Mouse (Mus musculus) large intestine, adult 2 months (tissue): Measurements from ENCODE around the gene Prr15l. TPM values are rescaled to one million over a fixed set of nuclear protein-coding genes. Genes with fewer than 3 reads are reported as not detected.

ENCODE experiments used
- DNase-seq: peaks from one replicate; pipeline ENCODE4 v3.0.0-alpha.2; 2012; ENCODE audit warnings: low read depth, low spot score
- WGBS: fragments of 180-500 bp; shearing (Covaris S2); methylation state at CpG from one replicate; pipeline ENCODE4 v1.1.7; 2018; 5-methylcytosine and 5-hydroxymethylcytosine counted together
- polyA plus RNA-seq: library from polyadenylated mRNA; depleted of rRNA; stranded (reverse); fragments of >200 nt; gene quantifications from 2 replicates; pipeline ENCODE4 v1.2.3, GENCODE M21; 2012; rRNA removed

The Prr15l gene
- polyA plus RNA-seq, 1 experiment: 206 TPM

DNA sequence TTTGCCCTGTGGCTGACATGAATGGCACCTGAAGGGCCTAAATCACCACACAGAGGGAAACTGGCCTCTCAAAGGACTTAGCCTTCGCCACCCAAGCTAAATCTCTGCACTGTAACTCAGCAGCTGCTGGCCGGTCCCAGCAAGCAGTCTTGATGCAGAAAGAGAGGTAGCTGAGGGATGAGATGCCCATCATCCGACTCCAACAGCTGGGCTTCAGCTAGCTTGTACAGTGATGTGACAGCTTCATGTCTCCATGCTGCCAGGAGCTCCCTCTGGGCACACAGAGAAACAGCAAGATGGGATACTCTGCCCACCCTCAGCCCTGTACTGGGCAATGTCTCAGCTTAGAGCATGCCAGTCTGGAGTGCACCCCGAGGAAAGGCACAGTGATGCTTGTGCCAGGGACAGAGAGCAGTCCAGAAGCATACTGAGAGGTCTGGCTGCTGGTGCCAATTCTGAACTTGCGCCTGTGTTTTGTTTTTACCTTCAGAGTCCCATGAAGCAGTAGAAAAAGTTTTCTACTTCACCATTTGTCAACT, 45.6 kb downstream of the Prr15l start:
- 81% methylated on average over 5 of the region's 5 CpGs for WGBS
- no peak for DNase-seq

DNA sequence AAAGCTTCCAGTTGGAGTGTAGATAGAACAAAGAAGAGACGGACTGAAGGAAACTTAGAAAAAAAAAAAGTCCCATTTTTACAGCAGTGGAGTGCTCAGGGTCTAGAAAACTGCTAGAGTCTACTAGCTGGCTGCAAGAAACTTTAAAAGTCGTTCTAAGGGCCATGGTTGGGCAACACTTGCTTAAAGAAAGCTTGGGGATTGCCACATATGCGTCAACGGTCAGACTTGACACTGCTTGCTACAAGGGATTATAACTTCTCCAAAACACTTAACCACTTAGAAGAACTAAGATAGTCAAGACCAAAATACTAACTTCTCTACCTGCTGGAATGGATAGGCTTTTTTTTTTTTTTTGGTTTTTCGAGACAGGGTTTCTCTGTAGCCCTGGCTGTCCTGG, 46.9 kb downstream of the Prr15l start:
- DNase-seq: no peak

GRCm38 (mm10) chr11:96975511-96976378, 47.8 kb downstream of the Prr15l start:
- WGBS: 70% methylated on average over 10 of the region's 10 CpGs
- no peak for DNase-seq

More for the DNA sequence above, 46.9 kb downstream of the Prr15l start:
- 66% methylated on average over 5 of the region's 5 CpGs for WGBS

GRCm38 (mm10) chr11:96976379-96976687, 48.4 kb downstream of the Prr15l start:
- DNase-seq: no peak
- WGBS: 28% methylated on average over 3 of the region's 3 CpGs

DNA sequence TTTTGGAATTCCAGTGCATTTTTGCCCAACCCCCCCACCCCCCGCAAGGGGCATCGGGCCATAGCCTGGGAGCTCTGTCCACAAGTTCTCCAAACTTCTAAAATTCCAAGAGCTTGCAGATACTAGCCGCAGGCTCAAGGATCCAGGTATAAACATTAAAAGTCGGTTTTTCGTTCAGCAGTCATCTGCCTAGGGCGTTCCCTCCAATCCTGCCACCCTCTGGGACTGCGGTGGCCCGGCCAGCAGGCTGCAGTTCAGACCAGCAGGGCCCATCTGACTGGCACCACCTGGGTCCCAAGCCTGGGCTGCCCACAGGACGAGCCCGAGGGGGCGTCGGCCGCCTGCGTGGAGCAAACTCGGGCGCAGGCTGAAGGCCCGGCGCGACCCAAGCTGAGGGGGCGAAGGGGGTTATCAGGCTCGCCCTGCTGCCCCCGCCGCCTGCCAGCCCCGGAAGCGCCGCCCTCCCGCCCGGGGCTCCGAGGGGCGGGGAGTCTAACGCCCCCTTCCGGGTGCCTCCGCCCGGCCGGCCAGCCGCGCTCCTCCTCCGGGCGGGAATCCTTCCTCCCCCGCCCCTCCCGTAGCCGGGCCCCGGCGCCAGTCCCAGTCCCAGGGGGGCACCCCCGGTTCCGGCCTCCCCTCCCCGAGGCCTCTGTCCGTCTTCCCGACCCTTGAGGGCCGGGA, 49.1 kb downstream of the Prr15l start:
- DNase-seq: no peak
- WGBS: under 1% methylated on average over 50 of the region's 50 CpGs

GRCm38 (mm10) chr11:96977606-96978400, 49.9 kb downstream of the Prr15l start:
- DNase-seq: peak; percentile 93
- WGBS: under 1% methylated on average over 45 of the region's 45 CpGs

DNA sequence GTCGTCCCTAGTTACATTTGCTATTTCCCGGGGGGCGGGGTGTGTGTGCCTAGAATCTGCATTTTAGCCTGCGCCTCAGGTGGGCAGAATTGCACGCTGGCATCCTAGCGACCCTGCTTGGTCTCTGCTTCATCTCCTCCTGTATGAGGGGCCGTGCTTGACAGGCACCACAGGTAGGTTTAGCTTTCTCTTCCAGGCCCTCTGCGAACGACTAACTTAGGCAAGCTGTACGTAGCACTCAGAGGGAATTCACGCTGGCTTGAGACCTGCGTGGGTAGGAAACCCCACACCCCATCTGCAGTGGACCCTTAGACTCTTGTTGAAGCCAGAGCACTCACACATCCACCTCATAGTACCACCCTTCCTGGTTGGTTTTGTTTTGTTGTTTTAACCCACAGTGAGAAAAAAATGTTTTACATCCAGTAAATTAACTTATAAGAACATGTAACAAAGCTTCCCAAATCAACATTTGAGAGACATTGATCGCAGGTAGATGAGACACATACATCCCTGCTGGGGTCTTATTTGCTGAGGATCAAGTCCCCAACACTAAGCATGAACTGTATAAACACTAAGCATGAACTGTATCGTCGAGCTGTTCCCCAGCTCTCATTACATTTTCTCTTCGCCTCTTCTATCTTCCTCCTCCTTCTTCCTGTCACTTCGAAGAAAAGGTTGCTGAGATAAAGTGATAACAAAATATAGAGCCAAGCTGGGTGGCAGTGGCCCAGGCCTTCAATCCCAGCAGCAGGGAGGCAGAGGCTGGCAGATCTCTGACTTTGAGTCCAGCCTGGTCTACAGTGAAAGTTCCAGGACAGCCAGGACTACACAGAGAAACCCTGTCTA, 50.7 kb downstream of the Prr15l start:
- WGBS: 27% methylated on average over 17 of the region's 17 CpGs
- DNase-seq: no peak

- no peak for DNase-seq
- WGBS: 79% methylated on average over 7 of the region's 7 CpGs
Observed at GRCm38 (mm10) chr11:96979329-96979728, 51.4 kb downstream of the Prr15l start.

DNA sequence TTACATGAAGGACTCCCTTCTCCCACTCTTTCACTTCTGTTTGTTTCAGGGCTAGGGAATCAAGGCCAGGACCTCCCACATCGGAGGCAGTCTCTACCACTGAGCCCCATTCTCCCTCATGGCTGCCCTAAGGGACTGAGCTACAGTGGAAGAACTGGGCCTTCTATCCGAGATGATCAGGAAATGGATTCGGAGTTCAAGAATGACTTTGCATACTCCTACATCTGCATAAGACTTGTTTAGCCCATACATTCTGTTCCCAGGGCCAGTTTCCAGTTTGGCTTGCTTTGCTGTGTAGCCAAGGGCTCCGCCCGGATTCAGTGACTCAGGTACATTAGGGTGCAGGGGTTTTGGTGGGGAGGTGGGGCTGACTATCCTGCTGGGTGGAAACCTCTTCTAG, 52.1 kb downstream of the Prr15l start:
- DNase-seq: no peak
- WGBS: 83% methylated on average over 5 of the region's 5 CpGs

DNA sequence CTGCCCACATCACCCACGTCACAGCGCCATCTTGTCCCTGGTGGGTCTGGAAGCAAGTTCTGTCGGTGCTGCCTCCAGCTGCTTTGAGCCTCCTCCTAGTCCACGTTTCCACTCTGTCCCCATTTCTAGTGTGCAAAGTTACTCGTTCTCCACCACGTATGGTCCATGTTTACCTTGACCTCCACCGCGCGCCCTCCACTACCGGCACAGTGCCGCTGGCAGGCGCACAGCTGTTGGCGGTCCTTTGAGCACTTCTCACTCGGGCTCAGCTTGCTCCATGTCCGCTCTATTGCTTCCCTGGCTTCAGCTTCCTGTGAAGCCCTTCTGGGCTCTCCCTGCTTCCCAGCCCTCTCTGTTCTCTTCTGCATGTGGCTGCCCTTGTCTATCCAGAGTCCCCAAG, 53.6 kb downstream of the Prr15l start:
- DNase-seq: no peak
- WGBS: 71% methylated on average over 15 of the region's 15 CpGs

DNA sequence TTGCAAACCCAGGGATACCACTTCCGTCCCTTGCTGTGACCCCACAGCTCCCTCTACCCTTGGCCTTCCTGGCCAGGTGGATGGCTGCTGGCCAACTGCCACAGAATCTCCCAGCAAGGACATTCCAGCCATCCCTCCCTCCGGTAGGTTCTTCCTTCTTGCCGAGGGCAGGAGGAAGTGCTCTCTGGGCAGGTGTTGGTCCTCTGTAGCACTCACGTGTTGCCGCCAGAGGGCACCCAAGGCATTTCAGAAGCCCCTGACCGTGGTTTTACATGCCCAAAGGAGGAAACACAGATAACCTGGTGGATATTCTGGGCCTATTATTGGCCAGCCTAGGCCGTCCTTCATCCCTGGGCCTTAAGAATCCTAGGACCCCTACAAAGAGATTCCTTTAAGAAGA, 54.5 kb downstream of the Prr15l start:
- peak; percentile 52 for DNase-seq
- WGBS: 1% methylated on average over 7 of the region's 7 CpGs

- WGBS: 73% methylated on average over 7 of the region's 7 CpGs
- DNase-seq: no peak
Observed at GRCm38 (mm10) chr11:96982859-96983258, 55.0 kb downstream of the Prr15l start, which contains the start of gene Sp2. Gene Sp2 (minus strand): TSS chr11:96982959.

DNA sequence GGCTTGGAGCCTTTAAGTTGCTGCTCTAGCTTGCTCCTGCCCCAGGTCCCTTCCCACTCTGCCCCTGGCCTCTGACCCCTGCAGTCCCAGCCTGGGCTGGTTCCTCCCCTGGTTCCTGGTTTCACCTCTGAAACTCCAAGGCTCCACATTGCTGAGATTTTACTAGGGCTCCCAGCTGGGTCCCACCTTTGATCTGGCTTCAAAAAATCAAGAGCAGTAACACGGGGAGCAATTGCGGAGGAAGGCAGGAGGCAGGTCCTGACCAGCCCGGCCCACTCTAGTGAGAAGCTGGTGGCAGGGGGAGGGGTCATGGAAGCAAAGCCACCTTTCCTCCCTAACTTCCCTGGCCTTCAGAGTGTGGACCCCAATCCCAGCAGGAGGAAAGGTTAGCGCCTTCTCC, 57.0 kb downstream of the Prr15l start:
- WGBS: 51% methylated on average over 4 of the region's 4 CpGs
- no peak for DNase-seq

- WGBS: 30% methylated on average over 3 of the region's 3 CpGs
- DNase-seq: no peak
Observed at GRCm38 (mm10) chr11:96986463-96986862, 58.6 kb downstream of the Prr15l start.

Other genes with a start within 250 kb of the Prr15l start
- 16.8 and 19.2 TPM in 2 replicates for gene Snx11, start 150.5 kb upstream of the Prr15l start, polyA plus RNA-seq
- gene Cbx1, start 139.0 kb upstream of the Prr15l start, polyA plus RNA-seq: 13.1 and 16.7 TPM in 2 replicates
- gene Nfe2l1, start 98.1 kb upstream of the Prr15l start, polyA plus RNA-seq: 75.5 and 79.9 TPM in 2 replicates
- gene Copz2, start 78.2 kb upstream of the Prr15l start, polyA plus RNA-seq: 13.4 and 16.9 TPM in 2 replicates
- 39.9 and 42.0 TPM in 2 replicates for gene Cdk5rap3, start 11.6 kb upstream of the Prr15l start, polyA plus RNA-seq
- 59.4 and 66.0 TPM in 2 replicates for gene Pnpo, start 15.9 kb downstream of the Prr15l start, polyA plus RNA-seq
- gene Sp2, start 54.9 kb downstream of the Prr15l start, polyA plus RNA-seq: 11.3 and 13.3 TPM in 2 replicates
- 0.12 and 0.22 TPM in 2 replicates for gene Sp6, start 85.3 kb downstream of the Prr15l start, polyA plus RNA-seq
- 32.1 and 38.6 TPM in 2 replicates for gene Scrn2, start 101.8 kb downstream of the Prr15l start, polyA plus RNA-seq
- 0.11 and 0.16 TPM in 2 replicates for gene Lrrc46, start 113.3 kb downstream of the Prr15l start, polyA plus RNA-seq
- gene Mrpl10, start 113.5 kb downstream of the Prr15l start, polyA plus RNA-seq: 86.8 and 89.4 TPM in 2 replicates
- 35.3 and 42.6 TPM in 2 replicates for gene Osbpl7, start 122.5 kb downstream of the Prr15l start, polyA plus RNA-seq
- gene Tbx21, start 187.2 kb downstream of the Prr15l start, polyA plus RNA-seq: 0.92 and 1.1 TPM in 2 replicates
- gene Tbkbp1, start 223.4 kb downstream of the Prr15l start, polyA plus RNA-seq: 3.1 and 3.7 TPM in 2 replicates